Mouse (Mus musculus) left cerebral cortex, adult 9 months (tissue): ENCODE measurements at regions not wholly inside any gene's neighbourhood (a gene's known extent, or its start where the extent isn't known, plus 50 kb on each side); places are given as distances from the start of the nearest gene placed in this dataset.

Experiments
- DNase-seq, 2 experiments: peaks; one replicate each; pipeline ENCODE4 v3.0.0; 2022; ENCODE audit warnings: low spot score in 2 of 2

DNA sequence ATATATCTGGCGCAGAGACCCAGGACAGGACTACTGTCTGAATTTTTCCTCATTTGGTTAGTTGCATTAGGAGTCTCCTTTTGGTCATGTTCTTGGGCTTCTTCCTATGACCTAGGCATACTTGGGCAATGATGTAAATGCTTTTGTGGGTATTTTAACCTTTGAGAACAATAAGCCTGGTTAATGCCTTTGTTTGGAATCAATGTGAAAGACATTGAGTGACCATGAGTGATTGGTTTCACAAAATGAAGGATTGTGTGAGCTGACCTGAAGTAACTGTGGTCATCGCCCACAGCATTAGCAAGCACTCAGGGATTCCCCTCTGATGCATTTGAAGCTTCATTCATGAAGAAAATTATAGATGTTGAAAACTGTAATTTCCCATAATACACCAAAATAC lies 61.9 kb upstream of the Abcb5 start:
- no peak for DNase-seq

DNA sequence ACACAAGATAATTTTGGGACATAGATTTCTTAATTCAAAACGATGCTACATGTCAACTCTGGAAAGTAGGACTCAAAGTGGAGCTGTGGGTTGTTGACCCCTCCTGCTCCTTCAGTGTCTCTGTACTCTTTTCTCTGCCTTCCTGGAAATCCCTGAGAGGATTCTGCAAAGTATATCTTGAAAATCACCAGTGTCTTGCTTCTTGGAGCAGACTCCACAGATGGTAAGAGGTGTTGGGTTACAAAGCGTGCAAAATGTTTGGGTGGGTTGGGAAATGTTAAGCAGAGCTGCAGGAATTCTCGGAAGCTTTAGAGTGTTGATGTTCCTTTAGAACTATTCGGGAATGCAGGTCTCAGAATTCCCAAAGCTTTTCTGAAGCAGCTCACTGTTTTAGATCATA lies 61.5 kb upstream of the Abcb5 start:
- DNase-seq: peak in 1 of 2 experiments; percentile 9

DNA sequence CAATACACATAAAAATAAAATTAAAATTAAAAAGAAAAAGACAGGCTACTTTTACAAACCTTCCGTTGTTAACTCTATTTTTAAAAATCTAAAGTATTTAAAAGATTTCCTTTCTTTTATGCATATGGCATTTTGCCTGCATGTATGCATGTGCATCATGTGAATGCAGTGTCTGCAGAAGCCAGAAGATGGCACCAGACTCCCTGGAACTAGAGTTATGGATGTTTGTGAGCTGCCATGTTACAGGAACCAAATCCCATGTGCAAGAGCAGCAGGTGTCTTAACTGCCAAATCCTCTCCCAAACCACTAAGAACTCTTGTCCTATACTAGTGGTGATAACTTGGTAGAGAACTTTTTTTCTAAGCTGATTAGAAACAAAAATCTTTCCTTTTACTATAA lies 60.1 kb upstream of the Abcb5 start:
- peak in 1 of 2 experiments; percentile 50 for DNase-seq

DNA sequence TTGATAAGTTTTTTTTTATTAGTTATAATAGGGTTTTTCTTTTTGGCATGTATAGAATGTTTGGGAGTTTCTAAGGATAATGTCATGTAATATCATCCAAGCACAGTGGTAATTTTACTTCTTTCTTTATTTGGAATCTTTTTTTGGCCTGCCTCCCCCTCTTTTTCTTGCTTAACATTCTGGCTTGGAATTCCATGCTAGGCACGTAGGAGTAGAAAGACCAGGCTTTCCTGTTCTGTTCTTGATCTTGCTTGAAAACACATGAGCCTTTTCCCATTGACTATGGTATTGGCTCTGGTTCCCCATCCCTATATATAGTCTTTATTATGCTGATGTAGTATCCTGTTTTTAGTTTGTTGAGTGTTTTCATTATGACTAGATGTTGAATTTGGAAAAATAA lies 57.8 kb upstream of the Abcb5 start:
- no peak for DNase-seq
